Mouse (Mus musculus) neutrophil, adult 83 days (primary cell): ENCODE measurements around the gene Tada1. TPM values are rescaled to one million over a fixed set of nuclear protein-coding genes. Genes with fewer than 3 reads are reported as not detected.

Experiments used
- total RNA-seq, 2 experiments: library from RNA; stranded (reverse); gene quantifications; one replicate each; pipeline ENCODE4 v1.2.4; 2023

Gene Tada1
- 10 to 100 TPM; 18.6 to 26.4 TPM for total RNA-seq

GRCm38 (mm10) chr1:166379013-166379629 lies at the start of gene Tada1:
Tada1 (plus strand) TSS chr1:166379097.

GRCm38 (mm10) chr1:166409701-166410220 lies 30.9 kb downstream of the Tada1 start, which contains the start of gene Pogk:
Pogk (minus strand) TSS chr1:166409863.

Other genes with a start within 250 kb of the Tada1 start
- not detected for gene Gpa33, start 248.9 kb upstream of the Tada1 start, total RNA-seq
- not detected for gene Mael, start 140.3 kb upstream of the Tada1 start, total RNA-seq
- gene Ildr2, start 125.0 kb upstream of the Tada1 start, total RNA-seq: under 1 TPM in 1 of 2 experiments, not detected in 1; 0.13 TPM
- gene Pogk, start 30.8 kb downstream of the Tada1 start, total RNA-seq: 1 to 10 TPM; 1.5 to 2.0 TPM
- gene Gm4846, start 118.5 kb downstream of the Tada1 start, total RNA-seq: not detected